Mouse (Mus musculus) myocyte (in vitro differentiated cells): ENCODE results near the gene Klhl11. TPM values are rescaled to one million over a fixed set of nuclear protein-coding genes. Genes with fewer than 3 reads are reported as not detected.

Experiments
- H3K27me3 ChIP-seq: one replicate; pipeline ENCODE4 v1.6.1; 2011; ENCODE audit not compliant: control insufficient read depth, insufficient read depth, insufficient read length
- H3K36me3 ChIP-seq: one replicate; pipeline ENCODE4 v1.6.1; 2011; ENCODE audit not compliant: control insufficient read depth, insufficient read depth
- H3K4me2 ChIP-seq: one replicate; pipeline ENCODE4 v1.6.1; 2011; ENCODE audit warnings: low read depth, control low read depth
- H3K4me3 ChIP-seq: one replicate; pipeline ENCODE4 v1.5.1; 2011; ENCODE audit warnings: mild to moderate bottlenecking, control low read depth, moderate library complexity
- H3K79me2 ChIP-seq: one replicate; pipeline ENCODE4 v1.6.1; 2011; ENCODE audit not compliant: control insufficient read depth, insufficient read depth
- H3ac ChIP-seq: one replicate; pipeline ENCODE4 v1.6.1; 2011; ENCODE audit not compliant: control insufficient read depth, insufficient read length
- CEBPB ChIP-seq: IDR thresholded peaks from 2 replicates; pipeline ENCODE4 v1.6.1; 2011; ENCODE audit warnings: mild to moderate bottlenecking, moderate library complexity; ENCODE audit not compliant: poor library complexity, insufficient read depth, severe bottlenecking
- E2F4 ChIP-seq: IDR thresholded peaks from one replicate; pipeline ENCODE4 v1.6.1; 2011; ENCODE audit warnings: mild to moderate bottlenecking, control low read depth, moderate library complexity; ENCODE audit not compliant: insufficient read depth
- MAX ChIP-seq: IDR thresholded peaks from one replicate; pipeline ENCODE4 v1.6.1; 2011; ENCODE audit warnings: low read depth, mild to moderate bottlenecking, control low read depth
- MYOD1 ChIP-seq, 3 experiments: IDR thresholded peaks; one replicate each; pipeline ENCODE4 v1.6.1; 2011; ENCODE audit warnings: control low read depth in 2 of 3, low read depth in 2 of 3, mild to moderate bottlenecking in 2 of 3, moderate library complexity in 1 of 3; ENCODE audit not compliant: insufficient read length in 2 of 3, control insufficient read depth in 1 of 3
- MYOG ChIP-seq, 3 experiments: IDR thresholded peaks; one replicate each; pipeline ENCODE4 v1.6.1; 2011; ENCODE audit warnings: control low read depth in 2 of 3, low read depth in 2 of 3, mild to moderate bottlenecking in 2 of 3; ENCODE audit not compliant: insufficient read length in 2 of 3, control insufficient read depth in 1 of 3, insufficient read depth in 1 of 3
- POLR2A ChIP-seq: IDR thresholded peaks from one replicate; pipeline ENCODE4 v1.6.1; 2011; ENCODE audit warnings: low read depth, mild to moderate bottlenecking, control low read depth, moderate library complexity; ENCODE audit not compliant: insufficient read length
- POLR2AphosphoS2 ChIP-seq: IDR thresholded peaks from one replicate; pipeline ENCODE4 v1.6.1; 2011; ENCODE audit warnings: low read depth, control low read depth; ENCODE audit not compliant: insufficient read length
- REST ChIP-seq: IDR thresholded peaks from one replicate; pipeline ENCODE4 v1.6.1; 2011; ENCODE audit warnings: mild to moderate bottlenecking, control low read depth, moderate library complexity; ENCODE audit not compliant: insufficient read depth, insufficient read length
- SRF ChIP-seq: IDR thresholded peaks from one replicate; pipeline ENCODE4 v1.6.1; 2011; ENCODE audit warnings: low read depth; ENCODE audit not compliant: control insufficient read depth, insufficient read length
- TCF12 ChIP-seq: IDR thresholded peaks from one replicate; pipeline ENCODE4 v1.6.1; 2011; ENCODE audit warnings: mild to moderate bottlenecking, control low read depth; ENCODE audit not compliant: poor library complexity, insufficient read depth, severe bottlenecking
- TCF3 ChIP-seq: IDR thresholded peaks from one replicate; pipeline ENCODE4 v1.6.1; 2011; ENCODE audit warnings: low read depth, control low read depth; ENCODE audit not compliant: insufficient read length
- USF1 ChIP-seq: IDR thresholded peaks from one replicate; pipeline ENCODE4 v1.6.1; 2011; ENCODE audit warnings: low read depth, mild to moderate bottlenecking, control low read depth, moderate library complexity
- polyA plus RNA-seq: library from polyadenylated mRNA; unstranded; fragments of >200 nt; fragmentation: generic; extraction: Trizol; gene quantifications from one replicate; pipeline ENCODE4 v1.2.1, GENCODE M21; 2012; ENCODE audit warnings: missing spikeins

The Klhl11 gene
- polyA plus RNA-seq, 1 experiment, result 3.6 TPM

DNA sequence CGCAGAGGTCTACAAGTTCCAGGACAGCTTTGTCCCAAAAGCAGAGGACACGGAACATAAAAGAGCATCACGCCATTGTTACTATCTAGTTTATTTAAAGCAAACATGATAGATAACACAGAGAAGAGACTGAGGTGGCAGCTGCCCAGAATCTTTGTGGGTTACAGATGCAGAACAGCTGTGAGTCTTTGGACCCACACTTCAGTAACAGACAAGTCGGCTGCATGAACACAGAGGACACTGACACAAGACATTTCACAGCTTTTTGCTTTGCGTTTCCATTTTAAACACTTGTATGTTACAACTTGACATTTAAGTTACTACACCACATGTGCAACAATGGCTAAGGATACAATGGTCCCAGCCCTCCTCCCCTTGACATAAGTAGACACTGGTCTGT is 3.7 kb upstream of the Klhl11 start:
- Histone ChIP-seq H3K27me3 (no peaks in the 10 kb centered on the region), H3K36me3 (peaks cover 42% of the 10 kb centered on the region), H3K79me2 (peaks cover 9% of the 10 kb centered on the region), H3ac (no peak overlapping the region), H3K4me3 (no peak overlapping the region), H3K4me2 (no peak overlapping the region)
- TF ChIP-seq REST (no peak), CEBPB (no peak), E2F4 (no peak), TCF12 (no peak), MAX (no peak), USF1 (no peak), MYOG (IDR thresholded peaks at IDR 0.05; ENCODE audit: control insufficient read depth in 1 of 3, insufficient read depth in 1 of 3, insufficient read length in 2 of 3, low read depth in 2 of 3) (no peak), POLR2A (no peak), MYOD1 (IDR thresholded peaks at IDR 0.05; ENCODE audit: control insufficient read depth in 1 of 3, insufficient read length in 2 of 3, low read depth in 2 of 3) (no peak), POLR2AphosphoS2 (no peak), TCF3 (no peak), SRF (no peak)

GRCm38 (mm10) chr11:100472935-100473295 is 374 bp upstream of the Klhl11 start:
- Histone ChIP-seq H3K27me3 (no peaks in the 10 kb centered on the region), H3ac (peak overlapping the region; percentile 51), H3K79me2 (peaks cover 43% of the 10 kb centered on the region), H3K4me2 (peak overlapping the region; percentile 58), H3K36me3 (peaks cover 12% of the 10 kb centered on the region), H3K4me3 (peak overlapping the region; percentile 76)
- TF ChIP-seq TCF12, result no peak
- no peak for TF ChIP-seq E2F4

GRCm38 (mm10) chr11:100471352-100472196 is 967 bp downstream of the Klhl11 start:
- TF ChIP-seq MAX (no peak), TCF12 (no peak), POLR2A (no peak), MYOD1 (IDR thresholded peaks at IDR 0.05; ENCODE audit: control insufficient read depth in 1 of 3, insufficient read length in 2 of 3, low read depth in 2 of 3) (peak in 1 of 3 experiments; percentile 19), SRF (no peak)
- Histone ChIP-seq H3K4me3 (peak overlapping the region; percentile 76), H3K4me2 (peak overlapping the region; percentile 91)

GRCm38 (mm10) chr11:100465833-100466232 is 6.7 kb downstream of the Klhl11 start:
- H3K27me3 ChIP-seq, result no peaks in the 10 kb centered on the region
- TF ChIP-seq USF1, result no peak
- no peak for TF ChIP-seq TCF12
- TF ChIP-seq E2F4, result no peak
- no peak for TF ChIP-seq POLR2A
- TF ChIP-seq MYOD1 (IDR thresholded peaks at IDR 0.05; ENCODE audit: control insufficient read depth in 1 of 3, insufficient read length in 2 of 3, low read depth in 2 of 3), result no peak
- no peak for TF ChIP-seq POLR2AphosphoS2
- no peak for TF ChIP-seq CEBPB
- no peak for TF ChIP-seq TCF3
- TF ChIP-seq MYOG (IDR thresholded peaks at IDR 0.05; ENCODE audit: control insufficient read depth in 1 of 3, insufficient read depth in 1 of 3, insufficient read length in 2 of 3, low read depth in 2 of 3), result no peak
- no peak for TF ChIP-seq MAX
- TF ChIP-seq REST, result no peak
- no peak overlapping the region for H3ac ChIP-seq
- no peak overlapping the region for H3K4me3 ChIP-seq
- peaks cover 16% of the 10 kb centered on the region for H3K36me3 ChIP-seq
- no peak overlapping the region for H3K4me2 ChIP-seq
- H3K79me2 ChIP-seq, result peaks cover 72% of the 10 kb centered on the region

More at GRCm38 (mm10) chr11:100471352-100472196, 967 bp downstream of the Klhl11 start:
- peak overlapping the region; percentile 51 for H3ac ChIP-seq
- peaks cover 9% of the 10 kb centered on the region for H3K36me3 ChIP-seq
- peaks cover 53% of the 10 kb centered on the region for H3K79me2 ChIP-seq
- no peaks in the 10 kb centered on the region for H3K27me3 ChIP-seq

DNA sequence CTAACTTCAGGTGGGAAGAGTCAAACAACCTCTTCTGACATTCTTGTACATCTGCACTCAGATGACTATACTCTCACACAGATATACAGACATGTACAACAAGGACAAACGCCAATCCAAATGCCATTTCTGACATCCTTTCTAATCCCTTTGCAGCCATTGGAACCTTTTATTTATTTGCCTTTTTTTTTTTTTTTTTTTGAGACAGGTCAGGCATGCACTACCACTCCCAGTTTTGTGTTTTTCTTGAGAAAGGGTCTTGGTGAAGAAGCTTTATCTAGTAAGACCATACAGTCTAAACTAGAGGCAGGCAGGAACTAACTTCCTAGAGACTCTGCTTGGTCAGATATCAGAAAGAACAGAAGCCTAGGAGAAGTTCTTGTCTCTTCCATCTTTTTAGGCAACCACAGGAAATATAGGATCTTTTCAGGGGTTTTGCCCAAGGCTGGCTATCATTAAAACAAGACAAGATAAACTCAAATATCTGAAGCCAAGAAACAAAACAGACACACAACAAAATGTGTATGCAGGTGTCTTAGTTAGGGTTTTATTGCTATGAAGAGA is 7.2 kb downstream of the Klhl11 start:
- Histone ChIP-seq H3ac (no peak overlapping the region), H3K27me3 (no peaks in the 10 kb centered on the region), H3K4me2 (no peak overlapping the region), H3K36me3 (peaks cover 16% of the 10 kb centered on the region), H3K79me2 (peaks cover 72% of the 10 kb centered on the region), H3K4me3 (no peak overlapping the region)
- TF ChIP-seq MYOD1 (IDR thresholded peaks at IDR 0.05; ENCODE audit: control insufficient read depth in 1 of 3, insufficient read length in 2 of 3, low read depth in 2 of 3) (no peak), SRF (no peak), USF1 (no peak), MYOG (IDR thresholded peaks at IDR 0.05; ENCODE audit: control insufficient read depth in 1 of 3, insufficient read depth in 1 of 3, insufficient read length in 2 of 3, low read depth in 2 of 3) (no peak), MAX (no peak), E2F4 (no peak), POLR2A (no peak), TCF12 (no peak), REST (no peak), POLR2AphosphoS2 (no peak), CEBPB (no peak), TCF3 (no peak)
